Mouse (Mus musculus): Measurements from ENCODE around the gene Scgb3a1.

Gene Scgb3a1

GRCm38 (mm10) chr11:49658065-49658464, 5.3 kb upstream of the Scgb3a1 start:
- peak in 1 of 2 experiments; percentile 43 for DNase-seq (ENCODE audit: inconsistent age in 2 of 2, low spot score in 1 of 2)

GRCm38 (mm10) chr11:49658791-49659469, 4.5 kb upstream of the Scgb3a1 start:
- DNase-seq (ENCODE audit: inconsistent age in 2 of 2, low spot score in 1 of 2) = peak in 1 of 2 experiments; percentile 39

- no peak for DNase-seq (ENCODE audit: inconsistent age in 2 of 2, low spot score in 1 of 2)
Measured at GRCm38 (mm10) chr11:49659470-49659799, 4.0 kb upstream of the Scgb3a1 start.

DNA sequence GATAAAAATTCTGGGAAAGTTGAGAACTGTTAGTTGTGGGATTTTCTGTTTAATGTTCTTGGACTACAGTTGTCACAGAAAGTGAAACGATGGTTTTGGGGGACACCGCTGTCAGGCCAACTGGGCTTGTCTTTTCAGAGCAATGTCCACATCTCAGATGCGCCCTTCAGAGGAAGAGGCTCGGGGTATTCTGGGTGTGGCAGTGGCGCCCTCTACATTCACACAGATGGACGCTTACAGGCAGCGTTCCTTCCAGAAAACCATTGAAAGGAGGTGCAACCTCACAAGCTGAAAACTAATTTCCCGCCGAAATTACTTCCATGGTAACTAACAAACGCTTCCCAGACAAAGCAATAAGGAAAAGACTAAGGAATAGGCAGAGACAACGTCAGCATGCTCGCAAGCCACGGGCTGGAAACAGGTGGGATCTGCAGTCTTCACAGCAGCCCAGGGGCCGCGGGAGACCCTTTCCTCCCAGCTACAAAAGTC, 1.1 kb upstream of the Scgb3a1 start:
- DNase-seq (ENCODE audit: inconsistent age in 2 of 2, low spot score in 1 of 2) = no peak

GRCm38 (mm10) chr11:49664262-49665140, 1.1 kb downstream of the Scgb3a1 start:
- DNase-seq (ENCODE audit: inconsistent age in 2 of 2, low spot score in 1 of 2) = no peak

- DNase-seq (ENCODE audit: inconsistent age in 2 of 2, low spot score in 1 of 2) = no peak
Measured at GRCm38 (mm10) chr11:49665462-49665861, 2.1 kb downstream of the Scgb3a1 start.

- DNase-seq (ENCODE audit: inconsistent age in 2 of 2, low spot score in 1 of 2) = no peak
Measured at GRCm38 (mm10) chr11:49673433-49673832, 10.0 kb downstream of the Scgb3a1 start.

DNA sequence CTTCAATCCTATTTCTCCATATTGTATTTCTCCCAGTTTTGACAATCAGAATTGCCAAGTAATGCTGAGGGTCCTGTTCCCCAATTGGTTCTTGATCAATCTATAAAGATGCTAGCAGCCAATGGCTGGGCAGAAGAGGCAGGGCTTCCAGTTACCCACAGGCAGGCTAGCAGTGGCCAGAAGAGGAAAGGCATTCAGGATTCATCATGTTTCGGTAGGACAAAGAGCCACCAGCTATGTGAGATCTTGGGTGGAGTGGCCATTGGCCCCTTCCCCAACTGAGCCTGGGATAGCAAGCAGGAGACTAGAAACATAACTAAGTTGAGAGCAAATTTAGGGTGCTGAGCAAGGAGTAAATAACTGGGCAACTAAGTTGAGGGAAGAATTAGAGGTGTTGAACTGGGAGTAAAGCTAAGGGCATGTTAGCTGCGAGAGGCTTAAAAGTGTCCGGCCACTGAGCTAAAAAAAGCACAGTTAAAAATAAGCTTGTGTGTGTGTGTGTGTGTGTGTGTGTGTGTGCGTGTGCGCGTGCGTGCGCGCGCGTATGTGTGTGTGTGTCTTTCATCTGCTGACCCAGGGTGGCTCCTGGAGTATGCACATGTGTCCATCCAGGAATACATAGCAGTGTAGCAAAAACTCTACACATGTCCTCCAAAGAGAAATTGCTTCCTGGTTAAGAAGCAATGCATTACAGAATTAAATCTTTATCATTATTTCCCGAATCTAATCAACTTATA, 21.0 kb downstream of the Scgb3a1 start:
- DNase-seq (ENCODE audit: inconsistent age in 2 of 2, low spot score in 1 of 2) = no peak

DNA sequence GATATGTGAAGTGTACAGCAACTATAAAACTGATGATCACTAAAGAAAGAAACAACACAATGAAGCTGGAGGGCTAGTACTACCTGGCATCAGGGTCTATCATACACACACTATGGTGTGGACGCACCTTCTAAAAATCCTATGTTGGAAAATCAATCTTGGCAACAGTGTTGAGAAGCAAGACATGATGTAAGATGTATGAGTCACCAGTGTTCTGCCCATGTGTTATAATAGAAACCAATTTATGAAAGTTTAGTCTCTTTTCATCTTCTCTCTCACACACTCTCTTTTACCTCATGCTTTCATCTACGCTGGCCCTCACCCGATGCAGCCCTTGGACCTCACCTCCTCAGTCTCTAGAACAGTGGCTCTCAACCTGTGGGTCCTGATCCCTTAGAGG, 31.6 kb downstream of the Scgb3a1 start:
- peak in 1 of 2 experiments; percentile 64 for DNase-seq (ENCODE audit: inconsistent age in 2 of 2, low spot score in 1 of 2)

DNA sequence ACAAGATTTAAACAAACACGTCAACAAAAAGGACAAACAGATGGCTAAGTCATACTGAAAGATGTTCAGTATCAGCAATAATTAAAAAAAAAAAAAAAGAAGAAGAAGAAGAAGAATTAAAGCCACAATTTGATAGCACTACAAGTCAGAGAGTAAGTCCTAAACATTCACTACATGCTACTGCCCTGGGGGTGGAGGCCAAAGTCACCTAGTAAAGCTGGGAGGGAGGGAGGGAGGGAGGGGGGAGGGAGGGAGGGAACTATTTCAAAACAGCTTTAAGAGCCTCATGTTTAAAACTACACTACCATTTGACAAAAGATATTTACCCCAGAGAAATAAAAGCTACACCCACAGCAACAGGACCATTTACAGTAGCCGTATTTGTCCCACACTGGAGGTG, 32.3 kb downstream of the Scgb3a1 start:
- DNase-seq (ENCODE audit: inconsistent age in 2 of 2, low spot score in 1 of 2) = no peak

GRCm38 (mm10) chr11:49696472-49696871, 33.1 kb downstream of the Scgb3a1 start:
- DNase-seq (ENCODE audit: inconsistent age in 2 of 2, low spot score in 1 of 2) = peak in 1 of 2 experiments; percentile 49

- DNase-seq (ENCODE audit: inconsistent age in 2 of 2, low spot score in 1 of 2) = peak in 1 of 2 experiments; percentile 40
Measured at GRCm38 (mm10) chr11:49697779-49698178, 34.4 kb downstream of the Scgb3a1 start.

GRCm38 (mm10) chr11:49699079-49699478, 35.7 kb downstream of the Scgb3a1 start:
- DNase-seq (ENCODE audit: inconsistent age in 2 of 2, low spot score in 1 of 2) = no peak

DNA sequence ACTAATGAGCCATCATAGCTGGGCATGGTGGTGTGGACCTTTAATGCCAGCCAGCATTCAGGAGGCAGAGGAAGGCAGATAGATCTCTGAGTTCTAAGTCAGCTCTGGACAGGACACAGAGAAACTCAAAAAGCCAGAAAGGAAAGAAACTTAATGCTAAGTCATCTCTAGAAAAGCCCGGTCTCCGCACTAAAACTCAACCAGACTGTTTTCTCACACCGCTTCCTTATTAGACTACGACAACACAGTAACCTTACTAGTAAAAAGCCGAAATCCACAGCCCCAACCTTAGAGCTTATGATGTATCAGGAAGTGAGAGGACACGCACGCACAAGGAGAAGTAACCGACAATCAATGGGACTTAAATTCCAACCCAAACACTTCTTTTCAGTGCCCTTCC, 38.6 kb downstream of the Scgb3a1 start:
- DNase-seq (ENCODE audit: inconsistent age in 2 of 2, low spot score in 1 of 2) = no peak

GRCm38 (mm10) chr11:49704804-49705203, 41.4 kb downstream of the Scgb3a1 start:
- DNase-seq (ENCODE audit: inconsistent age in 2 of 2, low spot score in 1 of 2) = peak; percentile 27 to 62

DNA sequence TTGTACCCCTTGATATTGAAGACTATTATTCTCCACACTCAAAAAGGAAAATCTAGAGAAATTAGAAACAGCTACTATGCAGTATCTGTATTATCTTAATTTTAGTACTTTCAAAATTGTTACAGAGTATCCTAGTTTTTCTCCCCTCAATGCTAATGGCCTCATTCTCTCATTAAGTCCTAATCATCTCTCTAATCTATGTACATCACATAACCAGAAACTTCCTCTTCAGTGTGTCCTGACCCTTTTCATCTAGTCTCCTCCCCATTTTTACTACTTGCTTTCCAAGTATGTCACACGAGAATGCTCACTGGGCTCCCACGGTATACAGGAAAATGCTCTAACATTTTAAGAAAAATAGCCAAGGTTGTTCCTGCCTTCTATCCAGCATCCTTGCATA, 44.4 kb downstream of the Scgb3a1 start:
- no peak for DNase-seq (ENCODE audit: inconsistent age in 2 of 2, low spot score in 1 of 2)

- no peak for DNase-seq (ENCODE audit: inconsistent age in 2 of 2, low spot score in 1 of 2)
Measured at GRCm38 (mm10) chr11:49710664-49711063, 47.3 kb downstream of the Scgb3a1 start.

DNA sequence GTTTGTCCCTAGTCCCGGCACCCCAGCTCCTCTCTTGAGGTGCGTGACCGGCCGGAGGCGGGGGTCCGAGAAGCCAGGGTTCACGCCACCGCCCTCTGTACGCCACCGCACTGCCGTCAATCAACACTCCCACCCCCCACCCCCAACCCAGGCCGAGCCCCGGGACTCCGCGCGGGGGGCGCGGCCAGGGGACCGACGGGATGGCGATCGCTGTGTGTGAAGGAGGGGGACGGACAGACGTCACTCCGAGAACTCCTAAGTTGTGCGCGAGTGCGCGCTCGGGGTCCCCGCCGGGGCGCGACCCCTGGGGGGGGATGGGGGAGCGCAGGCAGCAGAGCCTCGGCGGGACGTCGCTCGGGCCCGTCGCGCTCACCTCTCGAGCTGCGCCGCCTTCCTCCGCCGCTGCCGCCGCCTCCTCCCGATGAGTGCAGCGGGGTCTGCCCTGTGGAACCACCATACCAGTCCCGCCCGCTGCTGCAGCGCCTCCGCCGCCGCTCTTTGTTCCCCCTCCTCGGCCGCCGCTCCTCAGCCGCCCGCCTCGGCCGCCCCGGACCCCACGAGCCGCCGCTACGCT, 48.7 kb downstream of the Scgb3a1 start:
- peak in 1 of 2 experiments; percentile 78 for DNase-seq (ENCODE audit: inconsistent age in 2 of 2, low spot score in 1 of 2)

DNA sequence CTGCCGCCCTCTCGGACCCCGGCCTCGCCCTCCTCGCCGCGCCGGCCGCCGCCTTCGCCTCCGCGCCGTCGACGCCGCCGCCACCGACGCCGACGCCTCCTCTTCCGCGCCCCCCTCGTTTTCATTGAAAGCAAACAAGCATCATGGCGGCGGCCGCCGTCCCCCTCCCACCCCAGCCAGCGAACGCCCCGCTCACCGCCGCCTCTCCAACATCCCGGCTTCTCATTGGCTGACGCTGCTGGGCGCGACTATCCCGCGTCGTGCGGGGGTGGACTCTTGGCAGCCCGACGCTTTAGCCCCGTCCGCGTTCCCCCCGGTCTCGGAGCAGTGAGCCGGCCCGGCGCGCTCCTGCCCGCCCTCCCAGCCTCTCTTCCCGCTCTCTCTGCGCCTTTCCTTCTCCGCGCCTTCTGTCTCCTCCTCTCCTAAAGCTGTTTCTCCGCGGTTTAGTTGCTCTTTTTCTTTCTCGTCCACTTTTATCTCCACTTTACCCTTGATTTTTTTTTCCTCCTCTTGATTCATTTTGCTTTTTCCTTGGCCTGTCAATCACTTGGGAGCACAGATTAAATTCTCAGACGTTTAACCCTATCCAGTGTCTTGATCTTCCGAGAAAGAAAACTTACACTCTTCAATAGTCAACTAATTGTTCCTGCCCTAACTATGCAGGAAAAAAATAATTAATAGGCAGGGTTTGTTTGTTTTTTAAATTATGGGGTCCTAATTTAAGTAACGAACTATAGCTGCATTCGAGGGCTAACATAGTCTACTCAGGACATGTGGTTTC, 49.3 kb downstream of the Scgb3a1 start, which contains the start of gene Cnot6:
TSS of gene Cnot6 (minus strand) at position 169 of the 781 bp plus-strand sequence.
- peak; percentile 98 to 99 for DNase-seq (ENCODE audit: inconsistent age in 2 of 2, low spot score in 1 of 2)
